Mouse (Mus musculus) forebrain, embryonic 16.5 days (tissue): ENCODE data around the gene Plcb2. TPM values are rescaled to one million over a fixed set of nuclear protein-coding genes. Genes with fewer than 3 reads are reported as not detected.

Experiments
- ATAC-seq: fragments of 200-750 bp; cut with Nextera tagmentation; 2 replicates; pipeline ENCODE4 v1.8.0; 2017; ENCODE audit warnings: mild to moderate bottlenecking, moderate library complexity
- H3K27ac ChIP-seq: fragments of 300-500 bp; sonication (generic); 2 replicates; pipeline ENCODE4 v1.5.1; 2014; ENCODE audit warnings: low read length, control low read depth
- H3K27me3 ChIP-seq: fragments of 300-500 bp; sonication (generic); replicated peaks from 2 replicates; pipeline ENCODE4 v1.6.1; 2014; ENCODE audit warnings: low read length; ENCODE audit not compliant: control insufficient read depth, insufficient read depth
- H3K36me3 ChIP-seq: fragments of 300-500 bp; sonication (generic); 2 replicates; pipeline ENCODE4 v1.6.1; 2014; ENCODE audit not compliant: control insufficient read depth, insufficient read depth
- H3K4me1 ChIP-seq: fragments of 300-500 bp; sonication (generic); replicated peaks from 2 replicates; pipeline ENCODE4 v1.6.1; 2014; ENCODE audit warnings: low read length; ENCODE audit not compliant: control insufficient read depth, insufficient read depth
- H3K4me2 ChIP-seq: fragments of 300-500 bp; sonication (generic); 2 replicates; pipeline ENCODE4 v1.6.1; 2014; ENCODE audit warnings: mild to moderate bottlenecking, low read length, control low read depth
- H3K4me3 ChIP-seq: fragments of 300-500 bp; sonication (generic); replicated peaks from 2 replicates; pipeline ENCODE4 v1.5.1; 2014; ENCODE audit warnings: mild to moderate bottlenecking, low read length, control low read depth
- H3K9ac ChIP-seq: fragments of 300-500 bp; sonication (generic); replicated peaks from 2 replicates; pipeline ENCODE4 v1.6.1; 2014; ENCODE audit warnings: low read depth, low read length, control low read depth
- H3K9me3 ChIP-seq: fragments of 300-500 bp; sonication (generic); 2 replicates; pipeline ENCODE4 v1.6.1; 2016; ENCODE audit warnings: low read length; ENCODE audit not compliant: control insufficient read depth
- WGBS: fragments of 180-500 bp; shearing (Covaris S2); extraction: QIAGEN DNeasy Blood & Tissue Kit; methylation state at CpG from one replicate; pipeline ENCODE4 v1.1.7; 2014; 5-methylcytosine and 5-hydroxymethylcytosine counted together
- polyA plus RNA-seq: library from polyadenylated mRNA; unstranded; fragments of >200 nt; fragmentation: Nextera tagmentation; extraction: Ambion mirVana; gene quantifications from 2 replicates; pipeline ENCODE4 v1.2.1, GENCODE M21; 2015

Plcb2 gene
- polyA plus RNA-seq, 1 experiment from 2014 or later = 1.2 TPM

DNA sequence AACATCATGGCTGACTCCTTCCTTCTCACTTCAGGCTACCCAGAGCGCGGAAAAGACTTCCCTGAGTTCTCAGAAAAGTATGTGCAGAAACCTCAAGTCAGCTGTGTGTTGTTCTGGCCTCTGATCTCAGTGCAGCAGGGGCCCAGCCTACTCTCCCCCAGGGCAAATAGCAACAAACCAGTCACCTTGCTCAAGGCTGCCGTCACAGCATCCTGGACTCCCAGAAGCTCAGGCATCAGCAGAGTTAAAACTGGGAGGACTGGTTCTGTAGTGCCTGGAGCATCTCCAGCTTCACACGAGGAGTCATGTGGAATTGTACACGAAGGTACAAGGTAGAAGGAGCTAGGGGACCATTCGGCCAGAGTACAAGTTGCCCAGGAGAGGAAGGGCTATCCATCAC, 59.0 kb downstream of the Plcb2 start:
- Histone ChIP-seq H3K27ac (no peak overlapping the region), H3K9me3 (no peaks in the 10 kb centered on the region), H3K36me3 (no peaks in the 10 kb centered on the region), H3K4me3 (no peak overlapping the region), H3K9ac (no peak overlapping the region), H3K4me2 (no peak overlapping the region), H3K4me1 (peaks cover 16% of the 10 kb centered on the region), H3K27me3 (0 out of 2 replicates have a peak, but pooled peaks cover under 1% of the 10 kb centered on the region)
- 71% methylated on average over 6 of the region's 6 CpGs for WGBS
- no peak for ATAC-seq

DNA sequence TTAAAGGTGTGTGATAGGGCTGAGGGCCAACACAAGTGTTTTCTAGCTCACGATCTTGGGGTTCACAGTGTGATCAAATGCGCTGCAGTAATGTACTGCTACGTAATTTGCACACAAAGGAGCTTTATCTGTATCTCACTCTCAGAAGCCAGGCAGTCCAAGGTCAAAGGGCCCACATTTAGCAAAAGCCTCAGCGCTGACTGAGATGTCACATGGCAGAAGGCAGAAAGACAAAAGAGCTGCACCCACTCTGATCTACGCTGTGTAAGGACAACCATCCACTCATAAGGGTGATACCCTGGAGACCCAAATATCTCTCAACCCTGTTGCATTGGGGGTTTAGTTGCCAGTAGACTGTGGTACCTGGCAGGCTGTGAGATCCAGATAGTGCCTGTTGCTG, 61.1 kb downstream of the Plcb2 start:
- Histone ChIP-seq H3K27me3 (no peaks in the 10 kb centered on the region), H3K27ac (no peak overlapping the region), H3K4me1 (peaks cover 33% of the 10 kb centered on the region), H3K9ac (no peak overlapping the region), H3K36me3 (no peaks in the 10 kb centered on the region), H3K4me3 (no peak overlapping the region), H3K4me2 (no peak overlapping the region), H3K9me3 (no peaks in the 10 kb centered on the region)
- 84% methylated on average over 5 of the region's 5 CpGs for WGBS
- no peak for ATAC-seq

DNA sequence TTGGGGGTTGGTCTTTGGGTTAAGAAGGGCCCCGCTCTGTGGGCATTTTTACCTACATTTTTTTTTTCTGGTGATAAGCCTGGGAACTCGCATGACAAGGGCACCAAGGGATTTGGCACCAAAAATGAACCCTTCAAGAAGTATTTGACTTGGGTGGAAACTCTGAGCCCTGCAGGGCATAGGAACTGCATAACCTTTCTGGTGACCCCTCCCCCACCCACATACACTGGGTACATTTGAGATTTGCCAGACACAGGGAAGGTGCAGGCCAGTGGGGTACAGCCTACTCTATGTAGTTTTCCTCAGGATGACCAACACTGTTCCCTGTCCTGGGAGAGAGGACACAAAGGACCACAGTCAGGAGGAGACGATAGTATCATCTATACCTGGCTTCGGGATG, 62.6 kb downstream of the Plcb2 start:
- Histone ChIP-seq H3K4me3 (no peak overlapping the region), H3K27ac (no peak overlapping the region), H3K9ac (no peak overlapping the region), H3K36me3 (no peaks in the 10 kb centered on the region), H3K9me3 (no peaks in the 10 kb centered on the region), H3K4me1 (peaks cover 33% of the 10 kb centered on the region), H3K4me2 (peak overlapping the region; percentile 11; the same call in 1 of the 2 replicates), H3K27me3 (no peaks in the 10 kb centered on the region)
- no peak for ATAC-seq
- 89% methylated on average over 4 of the region's 4 CpGs for WGBS

DNA sequence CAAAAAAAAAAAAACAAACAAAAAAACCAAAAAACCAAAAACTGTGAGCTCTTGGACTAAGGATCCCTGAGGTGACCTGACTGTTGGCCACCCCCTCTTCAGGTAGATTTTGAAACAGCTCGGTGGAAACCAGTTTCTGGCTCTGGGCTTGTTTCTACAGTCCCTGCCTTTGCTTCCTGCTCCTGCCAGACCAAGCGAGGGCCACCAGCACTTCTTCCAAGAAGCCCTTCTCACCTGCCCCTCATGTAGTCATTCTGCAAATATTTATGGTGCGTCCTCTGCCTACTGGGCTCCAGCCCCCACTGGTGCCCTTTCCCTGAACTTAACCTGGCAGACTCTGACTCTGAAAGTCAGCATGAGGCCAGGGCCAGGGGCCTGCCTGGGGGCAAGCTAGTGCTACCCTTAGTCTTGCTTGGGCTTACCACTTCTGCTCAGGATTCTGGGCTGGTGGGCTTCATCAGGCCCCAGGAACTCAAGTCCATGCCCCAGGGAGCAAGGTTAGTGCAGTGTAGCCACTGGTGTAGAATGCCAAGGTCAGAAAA, 63.2 kb downstream of the Plcb2 start:
- 77% methylated on average over 3 of the region's 3 CpGs for WGBS
- no peaks in the 10 kb centered on the region for H3K36me3 ChIP-seq
- H3K9ac ChIP-seq = no peak overlapping the region
- no peak overlapping the region for H3K27ac ChIP-seq
- no peaks in the 10 kb centered on the region for H3K9me3 ChIP-seq
- H3K4me1 ChIP-seq = peaks cover 34% of the 10 kb centered on the region
- no peaks in the 10 kb centered on the region for H3K27me3 ChIP-seq
- H3K4me3 ChIP-seq = no peak overlapping the region
- no peak for ATAC-seq
- peak overlapping the region; percentile 78 for H3K4me2 ChIP-seq

DNA sequence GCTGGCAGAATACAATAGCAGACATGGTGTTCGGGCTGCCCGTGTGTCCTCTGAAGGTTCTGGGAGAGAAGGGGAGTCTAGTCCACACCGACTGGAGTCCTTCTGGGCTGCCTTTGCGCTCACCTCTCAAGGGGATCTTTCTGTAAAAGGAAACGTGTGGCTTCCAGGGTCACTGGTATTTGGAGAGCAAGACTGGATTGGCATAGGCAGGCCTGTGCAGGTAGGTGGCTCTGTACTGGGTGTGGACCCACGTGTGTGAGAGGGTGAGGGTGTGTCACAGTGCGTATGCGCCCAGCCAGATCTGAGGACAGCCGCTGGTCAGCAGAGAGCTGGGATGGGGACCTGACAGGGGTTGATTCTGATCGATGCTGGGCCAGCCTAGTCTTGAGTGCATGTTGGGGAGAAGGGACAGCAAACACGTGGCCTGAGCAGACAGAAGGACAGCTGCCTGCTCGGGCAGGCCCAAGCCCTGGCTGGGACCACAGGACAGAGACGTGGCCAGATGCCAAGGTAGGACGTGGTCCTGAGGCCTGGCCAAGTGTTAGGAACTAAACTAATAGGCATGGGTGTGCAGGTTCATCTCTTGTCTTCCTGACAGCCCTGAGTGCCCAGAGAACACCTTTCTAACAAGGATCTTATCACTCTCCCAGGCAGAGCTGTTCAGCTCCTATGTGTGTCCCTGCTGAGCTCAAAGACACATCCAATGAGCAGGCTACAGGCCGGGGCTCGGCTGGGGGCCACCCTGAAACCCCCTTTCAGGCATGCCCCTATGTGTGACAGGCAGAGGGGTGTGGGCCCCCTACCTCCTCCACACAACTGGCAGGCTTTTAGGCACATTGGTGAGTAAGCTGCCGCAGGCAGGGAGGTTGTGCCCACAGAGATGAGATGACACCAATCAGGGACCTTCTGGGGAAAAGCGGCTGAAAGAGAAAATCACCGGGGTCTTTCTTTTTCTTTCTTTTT, 64.2 kb downstream of the Plcb2 start:
- peak overlapping the region; percentile 63 for H3K9ac ChIP-seq
- peak overlapping the region; percentile 60 for H3K4me3 ChIP-seq
- H3K36me3 ChIP-seq = no peaks in the 10 kb centered on the region
- H3K4me1 ChIP-seq = peaks cover 42% of the 10 kb centered on the region
- H3K27ac ChIP-seq = no peak overlapping the region
- peak overlapping the region; percentile 78 for H3K4me2 ChIP-seq
- H3K27me3 ChIP-seq = no peaks in the 10 kb centered on the region
- peak; percentile 24 for ATAC-seq
- 47% methylated on average over 19 of the region's 19 CpGs for WGBS
- H3K9me3 ChIP-seq = no peaks in the 10 kb centered on the region

DNA sequence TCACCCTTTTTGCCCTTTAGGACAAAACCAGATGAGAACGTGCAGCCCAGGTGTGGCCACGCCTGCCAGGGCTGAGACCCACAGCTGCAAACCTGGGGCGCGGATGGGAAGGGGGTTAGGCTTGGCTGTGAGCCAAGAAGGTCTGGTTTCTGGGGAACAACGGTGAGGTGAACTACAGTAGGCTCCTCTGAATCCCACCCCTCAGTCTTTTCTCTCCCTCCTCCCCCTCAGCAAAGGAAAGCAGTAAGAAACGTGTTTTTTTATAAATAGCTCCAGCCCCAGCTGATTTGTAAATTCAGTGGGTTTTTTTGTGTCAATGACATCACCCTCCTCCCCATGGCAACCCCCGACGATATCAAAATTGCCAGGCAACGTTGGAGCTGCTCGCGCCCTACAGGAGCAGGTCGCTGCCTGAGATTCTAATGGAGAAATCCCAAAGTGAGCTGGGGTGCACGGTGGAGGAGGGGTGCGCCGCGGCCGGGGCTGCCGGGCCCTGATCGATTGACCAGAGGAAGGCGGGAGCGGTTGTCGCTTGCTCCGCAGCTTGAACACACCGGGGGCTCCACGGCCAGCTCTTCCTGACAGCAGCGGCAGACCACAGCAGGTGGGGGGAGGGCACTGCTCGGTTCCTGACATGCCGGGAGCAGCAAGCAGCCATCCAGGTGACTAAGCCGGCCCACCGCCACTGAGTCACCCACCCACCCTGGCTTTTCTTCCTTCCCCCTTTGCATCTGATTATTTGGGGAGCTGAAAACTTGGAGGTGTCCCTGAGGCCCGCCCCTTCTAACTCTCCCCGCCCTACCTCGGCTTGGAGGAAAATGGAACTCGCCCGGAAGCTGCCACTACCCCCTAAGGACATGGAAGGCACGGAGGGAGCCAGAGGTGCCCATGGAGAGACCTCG, 65.1 kb downstream of the Plcb2 start, which contains the start of gene Pak6:
TSS of gene Pak6 (plus strand) at position 402 of the 902 bp plus-strand sequence.
- H3K27ac ChIP-seq = peak within 1 kb of the TSS; percentile 54
- H3K9ac ChIP-seq = peak within 1 kb of the TSS; percentile 63
- peak within 1 kb of the TSS; percentile 78 for H3K4me2 ChIP-seq
- H3K36me3 ChIP-seq = no peaks in the 10 kb centered on the region
- H3K4me3 ChIP-seq = peak within 1 kb of the TSS; percentile 60
- H3K9me3 ChIP-seq = no peaks in the 10 kb centered on the region
- ATAC-seq = peak; percentile 69
- peaks cover 42% of the 10 kb centered on the region for H3K4me1 ChIP-seq
- H3K27me3 ChIP-seq = no peaks in the 10 kb centered on the region
- WGBS = 1% methylated on average over 37 of the region's 37 CpGs

DNA sequence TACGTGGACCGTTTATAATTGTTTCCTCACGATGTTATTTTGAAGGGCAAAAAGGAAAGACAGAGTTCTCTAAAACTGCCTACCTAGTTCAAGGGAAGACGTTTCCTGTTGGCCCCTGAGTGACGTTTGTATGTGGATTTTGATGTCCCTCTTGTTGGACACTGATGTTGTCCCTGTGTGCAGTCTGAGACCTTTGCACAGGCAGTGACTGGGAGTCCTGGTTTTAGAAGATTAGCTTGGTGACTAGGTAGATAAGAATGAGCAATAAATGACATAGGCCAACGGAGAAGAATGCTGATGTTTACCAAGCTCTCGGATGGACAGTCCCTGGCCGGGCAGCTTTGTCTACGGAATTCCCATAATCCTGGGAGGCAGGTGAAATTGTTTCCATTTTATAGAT, 66.3 kb downstream of the Plcb2 start:
- H3K9me3 ChIP-seq = no peaks in the 10 kb centered on the region
- ATAC-seq = no peak
- no peaks in the 10 kb centered on the region for H3K27me3 ChIP-seq
- WGBS = 86% methylated on average over 9 of the region's 9 CpGs
- H3K27ac ChIP-seq = no peak overlapping the region
- no peak overlapping the region for H3K9ac ChIP-seq
- peaks cover 42% of the 10 kb centered on the region for H3K4me1 ChIP-seq
- no peaks in the 10 kb centered on the region for H3K36me3 ChIP-seq
- H3K4me2 ChIP-seq = no peak overlapping the region
- no peak overlapping the region for H3K4me3 ChIP-seq

DNA sequence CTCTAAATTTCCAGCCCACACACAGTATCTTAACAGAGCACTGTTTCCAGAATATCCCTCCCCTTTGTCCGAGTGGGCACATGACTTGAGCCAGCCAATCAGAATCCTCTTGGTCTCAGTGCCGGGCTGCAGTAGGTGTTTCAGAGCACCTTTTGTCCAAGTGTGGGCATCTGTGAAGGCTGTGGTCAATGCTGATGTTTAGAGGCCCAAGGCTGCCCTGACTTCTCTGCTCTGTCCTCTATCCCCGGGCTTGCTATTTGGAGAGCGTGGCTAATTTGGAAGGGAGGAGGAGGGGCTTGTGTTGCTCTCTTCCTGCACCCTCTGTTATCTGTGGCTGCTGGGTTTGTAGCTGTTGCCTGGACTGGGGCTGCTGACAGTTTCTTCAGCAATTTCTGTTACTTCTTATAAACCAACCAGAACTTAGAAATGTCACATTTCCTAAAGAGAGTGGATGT, 68.2 kb downstream of the Plcb2 start:
- H3K4me1 ChIP-seq = peaks cover 36% of the 10 kb centered on the region
- H3K9me3 ChIP-seq = no peaks in the 10 kb centered on the region
- peak overlapping the region; percentile 65 for H3K9ac ChIP-seq
- no peaks in the 10 kb centered on the region for H3K36me3 ChIP-seq
- H3K4me3 ChIP-seq = peak overlapping the region; percentile 53
- peak; percentile 72 for ATAC-seq
- peak overlapping the region; percentile 66 for H3K4me2 ChIP-seq
- peak overlapping the region; percentile 64; the same call in 1 of the 2 replicates for H3K27ac ChIP-seq
- no peaks in the 10 kb centered on the region for H3K27me3 ChIP-seq
- WGBS = 4% methylated on average over 4 of the region's 4 CpGs
